16 mouse cellular contexts compared by ENCODE assay signal in genomic region chr16:39801063-39801462, GRCm38 (mm10).
"Had no signal": no experiment of that assay in that cellular context is flagged by ENCODE, and none has a peak within 500 bp of the region (broad histone marks: within the 10 kb centered on the region; RNA-seq: fewer than 3 reads in every experiment).

No protein-coding gene starts in this region.

- DNase-seq: kidney, adult 2 months; kidney, postnatal 14 days; lung, embryonic 14.5 days; lung, postnatal 10 days; lung, postnatal 4 days; right cerebral cortex, postnatal 14 days; thymus, adult 2 months; thymus, postnatal 25 days had no signal

- H3K9me3 ChIP-seq: kidney, embryonic 15.5 days; limb, embryonic 15.5 days; liver, embryonic 12.5 days; megakaryocyte, embryonic 14.5 days; neural tube, embryonic 12.5 days; stomach, embryonic 15.5 days had no signal

- H3K36me3 ChIP-seq: kidney, embryonic 15.5 days; limb, embryonic 15.5 days; liver, embryonic 12.5 days; neural tube, embryonic 12.5 days; stomach, embryonic 15.5 days had no signal

- ATAC-seq: intestine, embryonic 16.5 days; liver, embryonic 12.5 days had no signal

- H3K9ac ChIP-seq: kidney, embryonic 15.5 days; limb, embryonic 15.5 days; liver, embryonic 12.5 days; lung, embryonic 14.5 days; neural tube, embryonic 12.5 days; stomach, embryonic 15.5 days had no signal

- H3K27ac ChIP-seq: kidney, embryonic 15.5 days; left cerebral cortex, adult 2 months; limb, embryonic 15.5 days; liver, embryonic 12.5 days; neural tube, embryonic 12.5 days; stomach, embryonic 15.5 days had no signal

- H3K4me2 ChIP-seq: kidney, embryonic 15.5 days; limb, embryonic 15.5 days; liver, embryonic 12.5 days; lung, embryonic 14.5 days; neural tube, embryonic 12.5 days; stomach, embryonic 15.5 days had no signal

- H3K4me3 ChIP-seq: kidney, embryonic 15.5 days; left cerebral cortex, adult 2 months; limb, embryonic 15.5 days; liver, embryonic 12.5 days; megakaryocyte, embryonic 14.5 days; neural tube, embryonic 12.5 days; stomach, embryonic 15.5 days had no signal

- H3K27me3 ChIP-seq: kidney, embryonic 15.5 days; limb, embryonic 15.5 days; liver, embryonic 12.5 days; megakaryocyte, embryonic 14.5 days; neural tube, embryonic 12.5 days; stomach, embryonic 15.5 days had no signal

- H3K4me1 ChIP-seq: kidney, embryonic 15.5 days; limb, embryonic 15.5 days; liver, embryonic 12.5 days; megakaryocyte, embryonic 14.5 days; neural tube, embryonic 12.5 days; stomach, embryonic 15.5 days had no signal
